ENCODE assay signal across 15 mouse cellular contexts in genomic region chr16:77502916-77503315, GRCm38 (mm10).
DNase-seq lines count a peak whose midpoint lies in the region; ATAC-seq lines count a peak whose summit lies in the region.
"Had no signal": no experiment of that assay in that cellular context is flagged by ENCODE, and none has a peak within 500 bp of the region (broad histone marks: within the 10 kb centered on the region; RNA-seq: fewer than 3 reads in every experiment).

No protein-coding gene starts in this region.

- H3K27me3 ChIP-seq in forebrain, embryonic 13.5 days = no peaks in the 10 kb centered on the region
- H3K27me3 ChIP-seq in forebrain, embryonic 11.5 days (ENCODE audit: control insufficient read depth, insufficient read depth, low read length) = no peaks in the 10 kb centered on the region
- H3K27me3 ChIP-seq in hindbrain, embryonic 13.5 days = no peaks in the 10 kb centered on the region
- H3K27me3 ChIP-seq in hindbrain, embryonic 10.5 days (ENCODE audit: insufficient read depth, poor library complexity, severe bottlenecking) = no peaks in the 10 kb centered on the region
- H3K27me3 ChIP-seq in forebrain, embryonic 15.5 days = no peaks in the 10 kb centered on the region
- H3K27me3 ChIP-seq in midbrain, embryonic 16.5 days (ENCODE audit: control insufficient read depth, insufficient read depth, low read depth, low read length) = no peaks in the 10 kb centered on the region
- H3K27me3 ChIP-seq: limb, embryonic 15.5 days; lung, embryonic 15.5 days had no signal

- DNase-seq in forebrain, embryonic 11.5 days (ENCODE audit: low spot score) = no peak
- DNase-seq in hindbrain, embryonic 10.5 days (ENCODE audit: low spot score) = no peak
- no peak for DNase-seq in right cerebral cortex, postnatal 14 days
- DNase-seq in thymus, postnatal 0 days (ENCODE audit: low spot score) = no peak
- DNase-seq: cerebellum, adult 11 months; gastrocnemius, postnatal 36 days; kidney, adult 11 months; kidney, postnatal 4 days; thymus, postnatal 25 days had no signal

- H3K9ac ChIP-seq in forebrain, embryonic 13.5 days = peak overlapping the region; percentile 46; the same call in 1 of the 2 replicates
- H3K9ac ChIP-seq in forebrain, embryonic 11.5 days (ENCODE audit: low read length) = no peak overlapping the region
- H3K9ac ChIP-seq in hindbrain, embryonic 13.5 days = no peak overlapping the region
- peak overlapping the region; percentile 40 for H3K9ac ChIP-seq in forebrain, embryonic 15.5 days (replicated peaks)
- no peak overlapping the region for H3K9ac ChIP-seq in midbrain, embryonic 16.5 days (ENCODE audit: low read depth, low read length)
- H3K9ac ChIP-seq: limb, embryonic 15.5 days; lung, embryonic 15.5 days had no signal

- H3K36me3 ChIP-seq in forebrain, embryonic 13.5 days (ENCODE audit: poor library complexity, severe bottlenecking) = peaks cover 16% of the 10 kb centered on the region
- no peaks in the 10 kb centered on the region for H3K36me3 ChIP-seq in forebrain, embryonic 11.5 days (ENCODE audit: control insufficient read depth, insufficient read depth, low read length)
- H3K36me3 ChIP-seq in hindbrain, embryonic 13.5 days = peaks cover 10% of the 10 kb centered on the region; the same call in 1 of the 2 replicates
- H3K36me3 ChIP-seq in hindbrain, embryonic 10.5 days = peaks cover 26% of the 10 kb centered on the region
- peaks cover 1% of the 10 kb centered on the region for H3K36me3 ChIP-seq in forebrain, embryonic 15.5 days
- H3K36me3 ChIP-seq in midbrain, embryonic 16.5 days (ENCODE audit: control insufficient read depth, insufficient read depth, low read length) = no peaks in the 10 kb centered on the region
- H3K36me3 ChIP-seq: limb, embryonic 15.5 days; lung, embryonic 15.5 days had no signal

- no peak overlapping the region for H3K27ac ChIP-seq in forebrain, embryonic 13.5 days
- no peak overlapping the region for H3K27ac ChIP-seq in forebrain, embryonic 11.5 days (ENCODE audit: low read depth, low read length)
- no peak overlapping the region for H3K27ac ChIP-seq in hindbrain, embryonic 13.5 days
- no peak overlapping the region for H3K27ac ChIP-seq in hindbrain, embryonic 10.5 days
- 0 out of 2 replicates have a peak overlapping the region, but pooled peaks have one; percentile 23 for H3K27ac ChIP-seq in forebrain, embryonic 15.5 days (replicated peaks)
- H3K27ac ChIP-seq in midbrain, embryonic 16.5 days (ENCODE audit: low read length) = no peak overlapping the region
- H3K27ac ChIP-seq: limb, embryonic 15.5 days; lung, embryonic 15.5 days had no signal

- peak overlapping the region; percentile 44 for H3K4me2 ChIP-seq in forebrain, embryonic 13.5 days
- H3K4me2 ChIP-seq in forebrain, embryonic 11.5 days (ENCODE audit: low read depth, low read length, severe bottlenecking) = no peak overlapping the region
- H3K4me2 ChIP-seq in hindbrain, embryonic 13.5 days = peak overlapping the region; percentile 35; the same call in 1 of the 2 replicates
- H3K4me2 ChIP-seq in forebrain, embryonic 15.5 days (replicated peaks) = peak overlapping the region; percentile 34
- no peak overlapping the region; the same call in 1 of the 2 replicates for H3K4me2 ChIP-seq in midbrain, embryonic 16.5 days (ENCODE audit: low read length)
- H3K4me2 ChIP-seq: limb, embryonic 15.5 days had no signal

- no peak for ATAC-seq in forebrain, embryonic 13.5 days
- no peak for ATAC-seq in forebrain, embryonic 11.5 days (replicated peaks; ENCODE audit: low FRiP score)
- ATAC-seq in hindbrain, embryonic 13.5 days (ENCODE audit: low FRiP score) = no peak
- no peak for ATAC-seq in forebrain, embryonic 15.5 days (replicated peaks)
- ATAC-seq in midbrain, embryonic 16.5 days = no peak

- peaks cover 4% of the 10 kb centered on the region for H3K9me3 ChIP-seq in forebrain, embryonic 13.5 days (replicated peaks)
- H3K9me3 ChIP-seq in forebrain, embryonic 11.5 days (ENCODE audit: control insufficient read depth, low read length) = no peaks in the 10 kb centered on the region; the same call in 1 of the 2 replicates
- H3K9me3 ChIP-seq in hindbrain, embryonic 13.5 days = no peaks in the 10 kb centered on the region
- H3K9me3 ChIP-seq in hindbrain, embryonic 10.5 days = 0 out of 2 replicates have a peak, but pooled peaks cover 6% of the 10 kb centered on the region
- no peaks in the 10 kb centered on the region for H3K9me3 ChIP-seq in forebrain, embryonic 15.5 days
- H3K9me3 ChIP-seq in midbrain, embryonic 16.5 days (replicated peaks; ENCODE audit: control insufficient read depth, low read length, poor library complexity, severe bottlenecking) = no peaks in the 10 kb centered on the region
- H3K9me3 ChIP-seq: limb, embryonic 15.5 days; lung, embryonic 15.5 days had no signal

- H3K4me1 ChIP-seq in forebrain, embryonic 13.5 days = peaks cover 32% of the 10 kb centered on the region
- no peaks in the 10 kb centered on the region for H3K4me1 ChIP-seq in forebrain, embryonic 11.5 days (replicated peaks; ENCODE audit: control insufficient read depth, insufficient read depth, low read length)
- H3K4me1 ChIP-seq in hindbrain, embryonic 13.5 days (replicated peaks) = peaks cover 16% of the 10 kb centered on the region
- H3K4me1 ChIP-seq in hindbrain, embryonic 10.5 days (replicated peaks) = peaks cover 16% of the 10 kb centered on the region
- H3K4me1 ChIP-seq in forebrain, embryonic 15.5 days = peaks cover 24% of the 10 kb centered on the region
- peaks cover 11% of the 10 kb centered on the region for H3K4me1 ChIP-seq in midbrain, embryonic 16.5 days (ENCODE audit: control insufficient read depth, insufficient read depth, low read length)

- peak overlapping the region; percentile 32 for H3K4me3 ChIP-seq in forebrain, embryonic 13.5 days
- no peak overlapping the region for H3K4me3 ChIP-seq in forebrain, embryonic 11.5 days (ENCODE audit: low read depth, low read length)
- H3K4me3 ChIP-seq in hindbrain, embryonic 13.5 days = no peak overlapping the region
- H3K4me3 ChIP-seq in hindbrain, embryonic 10.5 days = no peak overlapping the region
- H3K4me3 ChIP-seq in forebrain, embryonic 15.5 days = peak overlapping the region; percentile 34
- peak overlapping the region; percentile 9; the same call in 1 of the 2 replicates for H3K4me3 ChIP-seq in midbrain, embryonic 16.5 days (ENCODE audit: low read depth, low read length)
- H3K4me3 ChIP-seq: lung, embryonic 15.5 days had no signal

- 41% methylated on average over 5 of the region's 5 CpGs for WGBS in forebrain, embryonic 13.5 days
- WGBS in forebrain, embryonic 11.5 days = 87% methylated on average over 5 of the region's 5 CpGs
- 72% methylated on average over 5 of the region's 5 CpGs for WGBS in hindbrain, embryonic 13.5 days
- WGBS in hindbrain, embryonic 10.5 days = 84% methylated on average over 5 of the region's 5 CpGs
- 17% methylated on average over 5 of the region's 5 CpGs for WGBS in forebrain, embryonic 15.5 days
- WGBS in midbrain, embryonic 16.5 days = 44% methylated on average over 5 of the region's 5 CpGs

Comparison
In these comparisons a context has a peak if more than half of its experiments do, and no peak if none do; other contexts are left out.
1. H3K4me2 ChIP-seq: peak in forebrain, embryonic 13.5 days (single experiment), hindbrain, embryonic 13.5 days (single experiment) and forebrain, embryonic 15.5 days (single experiment); none in forebrain, embryonic 11.5 days (single experiment) and midbrain, embryonic 16.5 days (single experiment).
2. H3K4me3 ChIP-seq: peak in forebrain, embryonic 13.5 days (single experiment), forebrain, embryonic 15.5 days (single experiment) and midbrain, embryonic 16.5 days (single experiment); none in forebrain, embryonic 11.5 days (single experiment), hindbrain, embryonic 13.5 days (single experiment) and hindbrain, embryonic 10.5 days (single experiment).
3. H3K9ac ChIP-seq: peak in forebrain, embryonic 13.5 days (single experiment) and forebrain, embryonic 15.5 days (single experiment); none in forebrain, embryonic 11.5 days (single experiment), hindbrain, embryonic 13.5 days (single experiment) and midbrain, embryonic 16.5 days (single experiment).